Mouse (Mus musculus): ENCODE data around the gene Ikzf1. TPM values are rescaled to one million over a fixed set of nuclear protein-coding genes. Genes with fewer than 3 reads are reported as not detected.

Ikzf1 gene
- polyA plus RNA-seq, 1 experiment from 2014 or later = 0.39 TPM

DNA sequence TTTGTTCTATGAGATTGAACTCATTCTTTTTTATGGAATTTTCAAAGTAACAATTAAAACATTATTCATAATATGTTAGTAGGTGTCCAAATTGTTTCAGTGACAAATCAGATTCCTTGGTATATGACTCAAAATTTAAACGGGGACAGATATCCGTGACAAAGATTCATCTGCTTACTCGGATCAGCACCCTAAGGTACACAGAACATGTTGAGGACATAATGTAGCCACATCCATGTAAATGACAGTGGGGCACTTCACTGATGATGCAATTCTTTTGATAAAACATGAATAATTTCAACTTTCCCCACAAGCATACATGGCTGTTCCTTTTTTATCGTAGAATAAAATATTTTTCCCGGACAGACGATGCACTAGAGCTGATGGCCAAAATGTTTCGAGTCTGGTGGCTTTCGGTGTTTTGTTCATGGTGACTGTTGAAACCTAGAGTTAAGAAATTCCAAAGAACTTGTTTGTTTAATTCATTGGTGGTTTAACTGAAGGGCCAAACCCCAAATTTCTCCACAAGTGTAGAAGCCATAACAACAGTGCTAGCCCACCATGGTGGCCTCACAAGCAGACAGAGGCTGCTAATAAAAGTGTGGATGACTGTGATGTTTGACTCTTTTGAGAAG lies 2.9 kb downstream of the Ikzf1 start:
- Histone ChIP-seq H3K36me3 (ENCODE audit: control insufficient read depth, insufficient read depth, low read length) (no peaks in the 10 kb centered on the region), H3K9me3 (ENCODE audit: control insufficient read depth, low read length) (no peaks in the 10 kb centered on the region), H3K27ac (replicated peaks) (no peak overlapping the region), H3K27me3 (ENCODE audit: control insufficient read depth, insufficient read depth, low read length) (no peaks in the 10 kb centered on the region; the same call in 1 of the 2 replicates), H3K4me1 (replicated peaks; ENCODE audit: control insufficient read depth, insufficient read depth) (no peaks in the 10 kb centered on the region), H3K4me2 (replicated peaks; ENCODE audit: low read depth) (no peak overlapping the region), H3K9ac (ENCODE audit: low read length) (no peak overlapping the region), H3K4me3 (ENCODE audit: low read depth, low read length) (no peak overlapping the region)
- ATAC-seq (ENCODE audit: low FRiP score, low TSS enrichment) = no peak
- DNase-seq (ENCODE audit: low spot score) = no peak
- TF ChIP-seq EP300 (optimal IDR thresholded peaks at IDR 0.05) (no peak), CTCF (IDR thresholded peaks at IDR 0.05; ENCODE audit: low read depth) (no peak)
- 86% methylated on average over 8 of the region's 8 CpGs for WGBS

DNA sequence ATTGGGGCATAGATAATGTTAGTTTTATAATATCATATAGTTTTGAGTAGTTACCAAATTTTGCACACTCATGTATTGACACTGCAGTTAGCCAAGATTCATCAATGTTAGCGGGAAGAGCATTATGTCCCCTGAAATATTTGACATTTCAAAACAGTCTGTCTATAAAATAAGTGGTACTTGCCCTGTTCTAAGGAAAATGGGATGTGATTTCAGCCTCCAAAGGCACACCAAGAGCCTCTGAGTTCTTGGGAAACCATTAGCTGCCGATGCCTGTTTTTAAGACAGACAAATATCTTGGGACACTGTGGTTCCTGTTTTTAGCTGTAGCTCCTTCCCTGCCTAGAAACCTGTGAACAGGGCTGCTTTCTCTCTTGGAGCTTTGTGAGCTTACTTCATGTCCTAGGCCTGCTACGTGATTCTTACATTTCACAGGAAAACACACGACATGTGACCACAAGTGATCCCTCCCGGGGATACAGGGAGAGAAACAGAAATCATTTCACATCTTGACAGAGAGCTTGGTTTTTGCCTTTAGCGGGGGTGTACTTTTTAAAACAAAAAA lies 4.0 kb downstream of the Ikzf1 start:
- Histone ChIP-seq H3K9ac (ENCODE audit: low read length) (no peak overlapping the region), H3K27ac (replicated peaks) (no peak overlapping the region), H3K4me2 (replicated peaks; ENCODE audit: low read depth) (no peak overlapping the region), H3K27me3 (ENCODE audit: control insufficient read depth, insufficient read depth, low read length) (no peaks in the 10 kb centered on the region; the same call in 1 of the 2 replicates), H3K9me3 (ENCODE audit: control insufficient read depth, low read length) (no peaks in the 10 kb centered on the region), H3K4me1 (replicated peaks; ENCODE audit: control insufficient read depth, insufficient read depth) (no peaks in the 10 kb centered on the region), H3K4me3 (ENCODE audit: low read depth, low read length) (no peak overlapping the region), H3K36me3 (ENCODE audit: control insufficient read depth, insufficient read depth, low read length) (no peaks in the 10 kb centered on the region)
- ATAC-seq (ENCODE audit: low FRiP score, low TSS enrichment) = no peak
- 65% methylated on average over 6 of the region's 6 CpGs for whole genome bisulfite sequencing
- TF ChIP-seq CTCF (IDR thresholded peaks at IDR 0.05; ENCODE audit: low read depth) (no peak), EP300 (optimal IDR thresholded peaks at IDR 0.05) (no peak)
- DNase-seq (ENCODE audit: low spot score) = no peak

DNA sequence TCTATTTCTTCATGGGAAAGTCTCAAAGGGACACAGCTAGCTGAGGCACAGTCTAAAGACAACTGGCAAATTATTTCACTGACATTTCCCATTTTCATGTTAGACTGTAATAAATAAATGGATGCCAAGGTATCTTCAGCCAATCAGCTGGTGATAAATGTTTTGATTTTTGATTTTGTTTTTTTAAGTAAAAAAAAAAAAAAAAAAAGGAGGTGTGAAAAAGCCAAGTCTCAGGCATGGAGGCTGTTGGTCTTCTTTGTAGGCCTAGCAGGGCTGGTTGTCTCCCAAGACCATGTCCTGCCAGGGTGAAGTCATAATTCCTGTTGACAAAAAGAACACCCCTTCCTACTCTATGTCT lies 4.9 kb downstream of the Ikzf1 start:
- ATAC-seq (ENCODE audit: low FRiP score, low TSS enrichment) (no peak), DNase-seq (ENCODE audit: low spot score) (no peak)
- Histone ChIP-seq H3K27ac (replicated peaks) (no peak overlapping the region), H3K27me3 (ENCODE audit: control insufficient read depth, insufficient read depth, low read length) (no peaks in the 10 kb centered on the region; the same call in 1 of the 2 replicates), H3K4me3 (ENCODE audit: low read depth, low read length) (no peak overlapping the region), H3K4me1 (replicated peaks; ENCODE audit: control insufficient read depth, insufficient read depth) (no peaks in the 10 kb centered on the region), H3K4me2 (replicated peaks; ENCODE audit: low read depth) (no peak overlapping the region), H3K9ac (ENCODE audit: low read length) (no peak overlapping the region), H3K9me3 (ENCODE audit: control insufficient read depth, low read length) (no peaks in the 10 kb centered on the region), H3K36me3 (ENCODE audit: control insufficient read depth, insufficient read depth, low read length) (no peaks in the 10 kb centered on the region)
- TF ChIP-seq EP300 (optimal IDR thresholded peaks at IDR 0.05) = no peak
- no peak for TF ChIP-seq CTCF (IDR thresholded peaks at IDR 0.05; ENCODE audit: low read depth)

DNA sequence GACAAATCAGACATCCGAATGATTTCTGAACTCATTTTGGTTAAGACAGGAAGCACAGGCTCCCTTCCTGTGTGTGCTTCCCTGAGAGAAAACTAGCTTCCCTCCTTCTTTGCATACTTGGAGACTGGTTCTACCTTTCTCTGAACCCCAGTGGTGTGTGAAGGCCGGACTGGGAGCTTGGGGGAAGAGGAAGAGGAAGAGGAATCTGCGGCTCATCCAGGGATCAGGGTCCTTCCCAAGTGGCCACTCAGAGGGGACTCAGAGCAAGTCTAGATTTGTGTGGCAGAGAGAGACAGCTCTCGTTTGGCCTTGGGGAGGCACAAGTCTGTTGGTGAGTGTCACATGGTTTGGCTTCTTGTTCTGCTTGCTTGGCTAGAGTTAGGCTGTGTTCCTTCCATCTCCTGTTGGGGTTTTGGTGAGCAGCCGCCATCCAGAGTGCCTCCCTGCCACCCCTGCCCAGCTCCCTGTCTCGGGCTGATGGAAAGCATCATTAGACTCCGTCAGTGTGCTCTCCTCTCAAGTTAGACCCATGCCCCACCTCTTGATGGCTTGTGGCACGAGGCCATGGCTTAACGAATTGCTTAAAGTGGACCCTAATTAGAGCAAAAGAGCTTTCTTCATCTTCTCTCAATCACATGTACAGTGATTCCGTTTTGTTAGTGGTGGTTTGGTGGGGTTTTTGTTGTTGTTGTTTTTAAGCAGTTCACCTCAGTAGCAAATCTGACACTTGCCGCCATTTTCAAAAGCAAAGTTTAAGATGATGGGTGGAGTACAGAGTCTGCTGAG lies 5.4 kb downstream of the Ikzf1 start:
- Histone ChIP-seq H3K9me3 (ENCODE audit: control insufficient read depth, low read length) (no peaks in the 10 kb centered on the region), H3K4me3 (ENCODE audit: low read depth, low read length) (no peak overlapping the region), H3K9ac (ENCODE audit: low read length) (no peak overlapping the region), H3K27ac (replicated peaks) (no peak overlapping the region), H3K27me3 (ENCODE audit: control insufficient read depth, insufficient read depth, low read length) (no peaks in the 10 kb centered on the region; the same call in 1 of the 2 replicates), H3K4me1 (replicated peaks; ENCODE audit: control insufficient read depth, insufficient read depth) (no peaks in the 10 kb centered on the region), H3K4me2 (replicated peaks; ENCODE audit: low read depth) (no peak overlapping the region), H3K36me3 (ENCODE audit: control insufficient read depth, insufficient read depth, low read length) (no peaks in the 10 kb centered on the region)
- WGBS = 75% methylated on average over 11 of the region's 11 CpGs
- no peak for TF ChIP-seq EP300 (optimal IDR thresholded peaks at IDR 0.05)
- no peak for DNase-seq (ENCODE audit: low spot score)
- ATAC-seq (ENCODE audit: low FRiP score, low TSS enrichment) = no peak

DNA sequence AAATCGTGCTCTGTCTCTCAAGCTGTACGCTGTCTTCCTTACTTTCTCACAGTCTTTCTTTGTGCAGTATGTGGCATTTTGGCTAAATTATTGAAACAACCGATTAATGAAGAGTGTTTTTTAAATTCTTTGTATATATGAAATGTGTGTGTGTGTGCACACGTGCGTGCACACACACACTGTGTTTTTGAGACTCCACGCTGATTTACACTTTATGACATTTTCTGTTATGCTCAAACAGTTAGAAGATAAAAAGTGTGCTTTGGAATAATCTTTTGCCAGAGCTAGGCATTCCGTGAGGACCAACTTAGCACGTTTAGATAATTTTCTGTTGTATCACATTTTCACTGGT lies 6.0 kb downstream of the Ikzf1 start:
- no peaks in the 10 kb centered on the region; the same call in 1 of the 2 replicates for H3K27me3 ChIP-seq (ENCODE audit: control insufficient read depth, insufficient read depth, low read length)
- TF ChIP-seq EP300 (optimal IDR thresholded peaks at IDR 0.05) (no peak), CTCF (IDR thresholded peaks at IDR 0.05; ENCODE audit: low read depth) (no peak)
- H3K36me3 ChIP-seq (ENCODE audit: control insufficient read depth, insufficient read depth, low read length) = no peaks in the 10 kb centered on the region
- no peaks in the 10 kb centered on the region for H3K9me3 ChIP-seq (ENCODE audit: control insufficient read depth, low read length)
- no peaks in the 10 kb centered on the region for H3K4me1 ChIP-seq (replicated peaks; ENCODE audit: control insufficient read depth, insufficient read depth)
- no peak overlapping the region for H3K27ac ChIP-seq (replicated peaks)
- DNase-seq (ENCODE audit: low spot score) (no peak), ATAC-seq (ENCODE audit: low FRiP score, low TSS enrichment) (no peak)
- no peak overlapping the region for H3K4me3 ChIP-seq (ENCODE audit: low read depth, low read length)
- no peak overlapping the region for H3K4me2 ChIP-seq (replicated peaks; ENCODE audit: low read depth)
- 82% methylated on average over 8 of the region's 8 CpGs for WGBS
- H3K9ac ChIP-seq (ENCODE audit: low read length) = no peak overlapping the region
